Mouse (Mus musculus): ENCODE results near the gene Rubcnl.

DNA sequence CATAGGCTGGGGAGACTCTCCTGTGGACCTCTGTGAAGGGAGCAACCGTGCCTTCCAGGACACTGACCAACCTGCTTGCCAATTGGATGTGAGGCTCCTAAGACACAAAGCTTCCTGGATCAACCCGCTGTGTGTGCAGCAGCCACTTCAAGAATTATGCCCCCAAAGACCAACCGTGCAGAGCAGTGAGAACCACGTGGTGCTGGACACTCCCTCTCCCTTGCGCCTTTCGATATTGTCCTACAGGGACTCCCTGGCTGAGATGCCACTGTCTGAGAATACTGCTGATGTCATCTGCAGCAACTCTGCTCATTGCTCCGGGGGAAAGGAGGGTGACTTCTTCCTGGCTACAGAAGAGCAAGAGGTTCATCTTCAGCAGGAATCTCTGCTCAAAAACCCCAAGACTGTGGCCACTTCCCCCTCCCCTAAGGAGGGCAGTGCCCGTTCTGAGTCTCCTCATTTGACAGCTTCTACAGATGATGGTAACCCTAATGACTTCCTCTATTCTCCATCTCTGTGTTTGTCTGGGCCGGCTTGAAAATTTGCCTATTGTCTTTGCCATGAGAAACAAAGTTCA is 16.3 kb downstream of the Rubcnl start:
- TF ChIP-seq CTCF (IDR thresholded peaks at IDR 0.05; ENCODE audit: low read depth, low read length), result no peak
- no peak for TF ChIP-seq POLR2A (IDR thresholded peaks at IDR 0.05; ENCODE audit: borderline replicate concordance, low read depth, low read length)
